Mouse (Mus musculus) lung, postnatal 0 days (tissue): ENCODE results near the gene Mx1. TPM values are rescaled to one million over a fixed set of nuclear protein-coding genes. Genes with fewer than 3 reads are reported as not detected.

Experiments used
- ATAC-seq: fragments of 200-750 bp; cut with Nextera tagmentation; 2 replicates; pipeline ENCODE4 v1.8.0; 2017; ENCODE audit warnings: moderate library complexity
- DNase-seq: peaks from one replicate; pipeline ENCODE4 v3.0.0-alpha.2; 2016; ENCODE audit warnings: low spot score
- H3K27ac ChIP-seq: fragments of 300-500 bp; sonication (generic); 2 replicates; pipeline ENCODE4 v1.5.1; 2014; ENCODE audit warnings: antibody characterized with exemption, mild to moderate bottlenecking, low read length, mixed read lengths
- H3K27me3 ChIP-seq: fragments of 300-500 bp; sonication (generic); replicated peaks from 2 replicates; pipeline ENCODE4 v1.6.1; 2014; ENCODE audit warnings: low read length, mixed read lengths; ENCODE audit not compliant: insufficient read depth
- H3K36me3 ChIP-seq: fragments of 300-500 bp; sonication (generic); 2 replicates; pipeline ENCODE4 v1.6.1; 2014; ENCODE audit warnings: low read length, mixed read lengths; ENCODE audit not compliant: insufficient read depth
- H3K4me1 ChIP-seq: fragments of 300-500 bp; sonication (generic); 2 replicates; pipeline ENCODE4 v1.6.1; 2014; ENCODE audit warnings: antibody characterized with exemption, low read depth, low read length, mixed read lengths; ENCODE audit not compliant: insufficient read depth
- H3K4me2 ChIP-seq: fragments of 300-500 bp; sonication (generic); replicated peaks from 2 replicates; pipeline ENCODE4 v1.6.1; 2014; ENCODE audit warnings: low read depth, mild to moderate bottlenecking, low read length, moderate library complexity, mixed read lengths
- H3K4me3 ChIP-seq: fragments of 300-500 bp; sonication (generic); 2 replicates; pipeline ENCODE4 v1.5.1; 2014; ENCODE audit warnings: low read depth, low read length
- H3K9ac ChIP-seq: fragments of 300-500 bp; sonication (generic); replicated peaks from 2 replicates; pipeline ENCODE4 v1.6.1; 2014; ENCODE audit warnings: low read depth, mild to moderate bottlenecking
- H3K9me3 ChIP-seq: fragments of 300-500 bp; sonication (generic); 2 replicates; pipeline ENCODE4 v1.6.1; 2016; ENCODE audit warnings: low read length, mixed read lengths
- CTCF ChIP-seq: IDR thresholded peaks from 2 replicates; pipeline ENCODE4 v1.5.1; 2016; ENCODE audit warnings: antibody characterized with exemption, mild to moderate bottlenecking
- EP300 ChIP-seq: IDR thresholded peaks from 2 replicates; pipeline ENCODE4 v1.6.1; 2016; ENCODE audit warnings: antibody characterized with exemption, mild to moderate bottlenecking, control low read depth
- WGBS: fragments of 180-500 bp; shearing (Covaris S2); extraction: QIAGEN DNeasy Blood & Tissue Kit; methylation state at CpG from one replicate; pipeline ENCODE4 v1.1.7; 2014; 5-methylcytosine and 5-hydroxymethylcytosine counted together
- polyA plus RNA-seq: library from polyadenylated mRNA; unstranded; fragments of >200 nt; fragmentation: Nextera tagmentation; extraction: Ambion mirVana; gene quantifications from 2 replicates; pipeline ENCODE4 v1.2.1, GENCODE M21; 2015

Mx1 gene
- polyA plus RNA-seq, 1 experiment from 2014 or later: 0.18 TPM

DNA sequence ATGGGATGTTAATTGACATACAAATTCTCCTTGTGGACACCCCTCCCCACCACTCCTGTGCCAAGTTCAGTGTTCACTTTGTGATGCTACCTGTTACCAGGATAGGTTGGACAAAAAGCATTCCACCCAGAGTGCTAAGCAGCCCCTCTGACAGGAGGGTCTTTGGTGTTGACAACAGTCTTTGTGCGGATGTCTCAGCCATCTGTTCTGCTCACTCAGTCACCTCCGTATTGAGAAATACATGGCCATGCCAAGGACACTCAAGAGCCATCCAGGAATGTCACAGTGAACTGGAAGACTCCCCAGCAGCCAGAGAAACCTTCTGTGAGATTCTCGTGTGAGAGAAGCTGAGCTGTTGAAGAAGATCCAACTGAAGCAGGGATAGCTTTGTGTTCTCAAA lies 24.5 kb downstream of the Mx1 start:
- H3K9me3 ChIP-seq: no peaks in the 10 kb centered on the region
- TF ChIP-seq EP300: no peak
- TF ChIP-seq CTCF: no peak
- H3K4me1 ChIP-seq: no peaks in the 10 kb centered on the region
- H3K27ac ChIP-seq: no peak overlapping the region
- no peaks in the 10 kb centered on the region for H3K27me3 ChIP-seq
- 55% methylated on average over 3 of the region's 3 CpGs for WGBS
- ATAC-seq (0 out of 2 replicates have a peak, but pooled peaks have one; percentile 21), DNase-seq (peak; percentile 8)
- H3K4me2 ChIP-seq: no peak overlapping the region
- no peak overlapping the region for H3K4me3 ChIP-seq
- H3K36me3 ChIP-seq: no peaks in the 10 kb centered on the region
- H3K9ac ChIP-seq: no peak overlapping the region

DNA sequence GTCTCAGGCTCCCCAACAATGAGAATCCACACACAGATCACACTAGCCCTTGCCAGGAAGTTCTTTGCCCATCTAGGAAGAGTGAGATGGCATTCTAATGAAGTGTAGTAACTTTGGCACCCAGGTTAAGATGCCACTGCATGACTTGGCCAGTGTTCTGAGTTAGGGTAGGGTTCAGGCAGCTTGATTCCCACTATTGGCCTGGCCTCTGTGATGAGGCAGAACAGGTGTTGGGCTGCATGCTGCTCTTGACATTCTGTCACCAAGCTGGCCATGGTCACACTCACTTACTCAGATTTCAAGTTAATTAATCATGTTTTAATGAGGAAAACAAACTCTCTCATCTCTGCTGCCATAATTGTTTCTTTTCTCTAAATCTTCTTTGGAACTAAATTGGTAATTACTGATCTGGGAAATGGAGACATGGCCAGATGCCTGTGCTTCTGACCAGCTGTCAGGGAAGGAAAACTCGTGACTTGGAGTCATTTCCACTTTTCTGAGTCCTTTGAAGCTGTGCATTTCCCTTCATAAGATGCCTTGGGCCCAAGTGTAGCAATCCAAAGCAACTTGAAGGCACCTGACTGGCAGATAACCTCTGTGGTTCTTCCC lies 25.2 kb downstream of the Mx1 start:
- no peaks in the 10 kb centered on the region for H3K9me3 ChIP-seq
- 29% methylated on average over 1 of the region's 1 CpGs for WGBS
- no peak for TF ChIP-seq CTCF
- no peak for TF ChIP-seq EP300
- no peak overlapping the region for H3K4me3 ChIP-seq
- peak; percentile 43 for DNase-seq
- H3K4me2 ChIP-seq: no peak overlapping the region
- H3K4me1 ChIP-seq: no peaks in the 10 kb centered on the region
- peak; percentile 38 for ATAC-seq
- no peaks in the 10 kb centered on the region for H3K36me3 ChIP-seq
- no peaks in the 10 kb centered on the region for H3K27me3 ChIP-seq
- no peak overlapping the region for H3K9ac ChIP-seq
- no peak overlapping the region for H3K27ac ChIP-seq

DNA sequence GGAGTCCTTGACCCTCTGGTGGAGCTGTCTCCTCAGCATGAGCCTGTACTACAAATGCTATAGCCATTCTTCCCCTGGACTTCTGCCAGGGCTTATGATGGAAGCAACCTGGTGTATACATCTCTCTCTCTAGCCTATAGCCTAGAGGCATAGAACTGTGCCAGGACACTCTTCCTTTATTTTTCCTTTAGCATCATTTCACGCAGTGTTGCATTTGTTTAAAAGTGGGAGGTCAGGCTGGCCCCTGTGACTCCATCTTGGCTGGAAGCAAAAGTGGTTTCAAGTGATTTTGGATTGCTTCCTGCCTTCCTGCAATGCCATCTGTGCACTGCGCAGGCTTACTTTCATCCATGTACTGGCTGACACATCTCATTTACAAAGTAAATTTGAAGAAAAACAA lies 28.5 kb downstream of the Mx1 start:
- Histone ChIP-seq H3K27ac (no peak overlapping the region), H3K9ac (no peak overlapping the region), H3K27me3 (no peaks in the 10 kb centered on the region), H3K9me3 (no peaks in the 10 kb centered on the region), H3K4me1 (no peaks in the 10 kb centered on the region), H3K36me3 (no peaks in the 10 kb centered on the region), H3K4me2 (no peak overlapping the region), H3K4me3 (no peak overlapping the region)
- ATAC-seq (no peak), DNase-seq (no peak)
- 41% methylated on average over 2 of the region's 2 CpGs for WGBS
- TF ChIP-seq EP300 (no peak), CTCF (no peak)

DNA sequence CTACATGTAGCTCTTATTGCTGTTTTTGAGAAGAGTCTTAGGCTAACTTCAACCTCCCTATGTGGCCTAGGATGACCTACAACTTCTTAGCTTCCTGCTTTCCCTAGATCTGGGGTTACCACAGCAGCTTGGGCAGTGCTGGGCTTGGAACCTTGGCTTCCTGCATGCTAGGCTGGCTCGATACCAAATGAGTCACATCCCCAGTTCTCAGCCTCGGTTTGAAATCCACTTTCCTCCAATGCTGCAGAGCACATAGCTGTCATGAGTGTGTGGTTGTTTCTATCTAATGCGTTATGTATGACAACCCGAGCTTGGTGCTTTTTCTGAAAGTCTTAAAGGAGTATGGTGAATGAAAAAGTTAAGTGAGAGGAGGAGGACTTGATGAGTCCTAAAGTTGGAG lies 31.4 kb downstream of the Mx1 start:
- Histone ChIP-seq H3K4me1 (no peaks in the 10 kb centered on the region), H3K27ac (no peak overlapping the region), H3K4me3 (no peak overlapping the region), H3K36me3 (no peaks in the 10 kb centered on the region), H3K9ac (no peak overlapping the region), H3K27me3 (no peaks in the 10 kb centered on the region), H3K9me3 (no peaks in the 10 kb centered on the region), H3K4me2 (no peak overlapping the region)
- DNase-seq: peak; percentile 10
- no peak; the same call in 1 of the 2 replicates for ATAC-seq
- 57% methylated on average over 4 of the region's 4 CpGs for WGBS
- TF ChIP-seq EP300 (no peak), CTCF (no peak)

DNA sequence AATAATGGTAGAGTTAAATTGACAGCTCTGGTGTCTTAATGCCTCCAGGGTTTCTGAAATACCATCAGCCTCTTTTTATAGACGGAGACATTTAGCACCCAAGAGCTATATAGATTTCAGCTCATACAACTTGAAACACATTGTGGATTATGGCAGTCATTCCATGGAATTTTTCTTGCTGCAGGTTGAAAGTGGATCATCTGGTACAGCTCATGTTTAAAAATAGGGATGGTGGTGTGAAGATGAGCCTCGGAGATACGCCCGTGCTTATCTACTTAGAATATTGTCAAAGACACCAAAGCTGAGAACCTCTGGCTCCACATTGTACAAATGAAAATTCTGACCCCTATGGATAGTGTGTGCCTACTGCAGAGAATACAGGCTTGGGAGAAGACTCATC lies 32.6 kb downstream of the Mx1 start:
- no peak for TF ChIP-seq CTCF
- no peak for TF ChIP-seq EP300
- no peak for DNase-seq
- no peak for ATAC-seq
- Histone ChIP-seq H3K9me3 (no peaks in the 10 kb centered on the region), H3K27me3 (no peaks in the 10 kb centered on the region), H3K4me2 (no peak overlapping the region), H3K4me1 (no peaks in the 10 kb centered on the region), H3K36me3 (no peaks in the 10 kb centered on the region), H3K27ac (no peak overlapping the region), H3K9ac (no peak overlapping the region), H3K4me3 (no peak overlapping the region)
- WGBS: 92% methylated on average over 4 of the region's 4 CpGs

DNA sequence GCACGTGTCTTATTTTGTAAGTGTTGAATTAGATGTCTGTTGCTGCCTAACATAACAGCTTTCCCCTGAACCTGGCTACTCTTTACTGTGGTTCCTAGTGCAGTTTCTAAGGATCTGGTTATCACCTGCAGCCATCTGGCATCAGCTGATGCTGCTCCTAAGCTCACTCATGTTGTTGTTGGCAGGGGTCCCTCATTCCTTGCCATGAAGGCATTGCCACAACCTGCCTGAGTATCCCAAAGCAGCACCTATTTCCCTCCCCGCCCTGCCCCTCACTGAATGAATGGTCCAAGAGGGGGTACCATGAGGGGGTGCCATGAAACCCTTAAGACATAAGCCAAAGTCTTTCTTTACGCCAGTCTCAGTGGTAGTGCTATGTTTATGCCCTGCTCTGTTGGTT lies 34.7 kb downstream of the Mx1 start:
- Histone ChIP-seq H3K4me3 (no peak overlapping the region), H3K27ac (no peak overlapping the region), H3K36me3 (no peaks in the 10 kb centered on the region), H3K4me2 (no peak overlapping the region), H3K4me1 (no peaks in the 10 kb centered on the region), H3K9me3 (no peaks in the 10 kb centered on the region), H3K9ac (no peak overlapping the region), H3K27me3 (no peaks in the 10 kb centered on the region)
- no peak for TF ChIP-seq CTCF
- no peak for TF ChIP-seq EP300
- DNase-seq (no peak), ATAC-seq (no peak)
- 75% methylated on average over 3 of the region's 3 CpGs for WGBS

DNA sequence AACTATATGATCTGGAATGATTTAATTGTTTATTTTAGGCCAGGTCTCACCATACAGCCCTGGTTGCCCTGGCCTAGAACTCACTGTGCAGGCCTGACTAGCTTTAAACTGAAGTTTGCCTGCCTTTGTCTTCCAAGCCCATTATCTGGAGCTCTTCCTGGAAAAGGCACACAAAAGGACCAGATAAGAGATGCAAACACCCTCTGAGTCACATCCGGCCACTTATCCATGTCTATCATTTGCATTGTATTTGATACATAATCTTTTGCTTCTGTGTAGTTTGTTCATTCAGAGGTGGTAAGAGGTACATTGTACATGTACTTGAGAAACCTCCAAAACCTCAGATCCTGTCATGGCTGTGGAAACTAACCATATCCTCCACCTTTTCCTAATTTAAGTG lies 39.1 kb downstream of the Mx1 start:
- 47% methylated on average over 1 of the region's 1 CpGs for WGBS
- no peak for DNase-seq

More for the DNA sequence above, 39.1 kb downstream of the Mx1 start:
- TF ChIP-seq EP300 (no peak), CTCF (no peak)
- Histone ChIP-seq H3K27me3 (no peaks in the 10 kb centered on the region), H3K9me3 (no peaks in the 10 kb centered on the region), H3K27ac (no peak overlapping the region), H3K9ac (no peak overlapping the region), H3K4me1 (no peaks in the 10 kb centered on the region), H3K36me3 (no peaks in the 10 kb centered on the region), H3K4me3 (no peak overlapping the region), H3K4me2 (no peak overlapping the region)
- no peak for ATAC-seq
